Mouse (Mus musculus): ENCODE measurements at regions not wholly inside any gene's neighbourhood (a gene's known extent, or its start where the extent isn't known, plus 50 kb on each side); places are given as distances from the start of the nearest gene placed in this dataset.
A peak's percentile ranks its signal among the peaks of the same experiment; 100 is the strongest.

DNA sequence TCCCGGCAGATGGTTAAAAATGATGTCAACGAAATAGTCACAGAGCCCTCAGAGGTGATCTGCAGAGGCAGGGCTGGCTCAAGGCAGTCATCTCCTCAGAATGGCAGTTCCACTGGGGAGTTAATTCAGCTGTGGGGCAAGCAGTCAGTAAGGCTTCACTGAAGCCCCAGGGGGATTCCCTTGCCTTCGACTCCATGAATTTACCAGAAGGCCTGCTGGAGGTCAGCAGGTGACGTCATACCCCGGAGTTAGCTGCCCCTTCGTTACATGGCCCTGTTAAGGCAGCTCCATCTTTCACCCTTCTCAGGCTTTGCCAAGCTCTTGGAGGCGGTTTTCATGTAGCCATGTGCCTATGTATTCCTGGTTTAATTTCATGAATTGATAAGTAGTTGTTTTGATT is 178.6 kb downstream of the Fam43a start:
- no peak overlapping the region for H3K9ac ChIP-seq (ENCODE audit: low read depth, low read length)
- no peak for DNase-seq (ENCODE audit: low spot score)
- no peaks in the 10 kb centered on the region for H3K36me3 ChIP-seq (ENCODE audit: control insufficient read depth, insufficient read depth, low read length)
- H3K27ac ChIP-seq (replicated peaks; ENCODE audit: low read depth, low read length), result no peak overlapping the region
- H3K27me3 ChIP-seq (replicated peaks; ENCODE audit: control insufficient read depth, insufficient read depth, low read length), result no peaks in the 10 kb centered on the region
- ATAC-seq (ENCODE audit: low read depth), result no peak
- H3K4me3 ChIP-seq (ENCODE audit: low read depth, low read length), result no peak overlapping the region
- 40% methylated on average over 7 of the region's 7 CpGs for WGBS
- H3K4me2 ChIP-seq (ENCODE audit: low read depth, low read length), result no peak overlapping the region
- H3K4me1 ChIP-seq (ENCODE audit: control insufficient read depth, insufficient read depth, low read length), result peaks cover 27% of the 10 kb centered on the region
- H3K9me3 ChIP-seq (ENCODE audit: control insufficient read depth, low read length), result no peaks in the 10 kb centered on the region

DNA sequence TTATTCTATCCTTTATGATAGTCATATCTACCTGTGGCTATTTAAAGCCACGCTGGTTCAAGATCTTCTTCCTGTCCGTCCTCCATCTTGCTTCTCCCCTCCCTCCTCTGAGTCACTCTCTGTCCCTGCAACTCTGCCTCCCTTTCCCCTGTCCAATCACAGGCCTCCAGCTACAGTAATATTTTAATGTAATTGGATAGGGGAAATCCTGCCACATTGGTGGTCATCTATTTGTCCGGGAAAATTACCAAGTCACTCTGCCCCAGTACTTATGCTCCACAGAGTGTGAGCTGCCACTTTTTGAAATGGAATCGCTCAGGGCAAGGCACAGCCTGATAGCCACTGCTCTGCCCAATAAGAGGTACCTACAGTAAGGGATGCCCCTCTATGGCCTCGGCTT is 179.4 kb downstream of the Fam43a start:
- H3K36me3 ChIP-seq (ENCODE audit: control insufficient read depth, insufficient read depth, low read length), result no peaks in the 10 kb centered on the region

DNA sequence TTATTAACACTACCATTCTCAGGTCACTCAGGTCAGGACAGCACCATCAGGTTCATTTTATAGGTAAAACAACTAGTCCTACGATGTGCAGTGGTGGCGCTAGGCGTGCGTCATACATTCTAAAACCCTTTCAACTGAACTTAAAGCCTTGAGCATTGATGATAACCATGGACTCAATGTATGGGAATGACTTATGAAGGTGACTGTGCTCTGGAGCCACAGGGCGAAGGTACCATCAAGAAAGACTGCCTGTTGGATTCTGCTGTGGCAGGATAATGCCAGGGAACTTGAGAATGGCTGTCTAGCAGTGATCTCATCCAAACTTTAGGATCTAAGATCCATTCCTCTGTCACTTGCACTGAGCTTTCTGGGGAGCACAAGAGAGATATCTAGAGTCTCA is 184.7 kb downstream of the Fam43a start:
- no peak for ATAC-seq (ENCODE audit: low read depth)
- peaks cover 10% of the 10 kb centered on the region for H3K4me1 ChIP-seq (ENCODE audit: control insufficient read depth, insufficient read depth, low read length)
- DNase-seq (ENCODE audit: low spot score), result no peak
- no peak overlapping the region for H3K4me2 ChIP-seq (ENCODE audit: low read depth, low read length)
- WGBS, result 94% methylated on average over 5 of the region's 5 CpGs
- no peaks in the 10 kb centered on the region for H3K9me3 ChIP-seq (ENCODE audit: control insufficient read depth, low read length)
- no peak overlapping the region for H3K27ac ChIP-seq (replicated peaks; ENCODE audit: low read depth, low read length)
- no peaks in the 10 kb centered on the region for H3K27me3 ChIP-seq (replicated peaks; ENCODE audit: control insufficient read depth, insufficient read depth, low read length)
- H3K4me3 ChIP-seq (ENCODE audit: low read depth, low read length), result no peak overlapping the region
- no peaks in the 10 kb centered on the region for H3K36me3 ChIP-seq (ENCODE audit: control insufficient read depth, insufficient read depth, low read length)
- H3K9ac ChIP-seq (ENCODE audit: low read depth, low read length), result no peak overlapping the region

More for the DNA sequence above, 179.4 kb downstream of the Fam43a start:
- Histone ChIP-seq H3K27me3 (replicated peaks; ENCODE audit: control insufficient read depth, insufficient read depth, low read length) (no peaks in the 10 kb centered on the region), H3K9me3 (ENCODE audit: control insufficient read depth, low read length) (no peaks in the 10 kb centered on the region), H3K4me2 (ENCODE audit: low read depth, low read length) (no peak overlapping the region), H3K9ac (ENCODE audit: low read depth, low read length) (no peak overlapping the region), H3K27ac (replicated peaks; ENCODE audit: low read depth, low read length) (no peak overlapping the region), H3K4me1 (ENCODE audit: control insufficient read depth, insufficient read depth, low read length) (peaks cover 24% of the 10 kb centered on the region), H3K4me3 (ENCODE audit: low read depth, low read length) (no peak overlapping the region)
- 70% methylated on average over 5 of the region's 5 CpGs for WGBS
- DNase-seq (ENCODE audit: low spot score) (no peak), ATAC-seq (ENCODE audit: low read depth) (no peak)

DNA sequence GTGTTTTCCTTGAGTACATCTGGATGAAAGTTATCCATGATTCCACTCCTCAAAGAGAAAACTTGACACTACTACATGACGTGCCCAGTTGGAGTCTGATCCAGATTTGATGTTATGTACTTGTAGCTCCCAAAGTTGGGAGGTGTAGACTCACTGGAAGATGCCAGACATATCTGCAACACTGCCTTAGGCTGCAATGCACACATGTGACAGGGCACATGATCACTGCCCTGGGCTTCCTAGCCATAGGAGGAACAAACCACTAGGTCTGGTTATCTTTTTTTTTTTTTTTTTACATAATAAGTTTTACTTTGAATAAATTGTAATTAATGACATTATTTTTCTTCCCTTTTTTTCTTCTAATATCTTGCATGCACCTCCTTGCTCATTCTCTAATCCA is 185.4 kb downstream of the Fam43a start:
- DNase-seq (ENCODE audit: low spot score) (no peak), ATAC-seq (ENCODE audit: low read depth) (no peak)
- Histone ChIP-seq H3K9ac (ENCODE audit: low read depth, low read length) (no peak overlapping the region), H3K36me3 (ENCODE audit: control insufficient read depth, insufficient read depth, low read length) (no peaks in the 10 kb centered on the region), H3K4me2 (ENCODE audit: low read depth, low read length) (no peak overlapping the region), H3K4me1 (ENCODE audit: control insufficient read depth, insufficient read depth, low read length) (peaks cover 17% of the 10 kb centered on the region), H3K9me3 (ENCODE audit: control insufficient read depth, low read length) (no peaks in the 10 kb centered on the region), H3K27me3 (replicated peaks; ENCODE audit: control insufficient read depth, insufficient read depth, low read length) (no peaks in the 10 kb centered on the region), H3K4me3 (ENCODE audit: low read depth, low read length) (no peak overlapping the region), H3K27ac (replicated peaks; ENCODE audit: low read depth, low read length) (no peak overlapping the region)
- 80% methylated on average over 1 of the region's 1 CpGs for WGBS

DNA sequence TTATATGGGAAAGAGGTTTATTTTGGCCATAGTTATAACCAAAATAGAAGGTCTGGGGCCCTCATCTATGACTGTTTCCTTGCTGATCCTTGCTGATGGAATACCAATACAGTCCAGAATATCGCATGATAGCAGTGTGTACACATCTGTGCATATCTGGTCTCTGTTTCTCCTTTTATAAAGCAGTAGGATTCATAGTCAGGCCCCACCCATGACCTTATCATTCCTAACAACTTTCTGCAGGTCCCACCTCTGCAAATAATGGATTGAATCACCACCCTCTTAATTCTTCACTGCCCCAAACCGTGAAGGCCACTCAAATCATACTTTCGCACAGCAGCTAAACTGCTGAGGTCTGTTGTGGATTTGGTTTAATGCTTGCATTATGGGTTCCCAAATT is 186.5 kb downstream of the Fam43a start:
- Histone ChIP-seq H3K9ac (ENCODE audit: low read depth, low read length) (no peak overlapping the region), H3K27me3 (replicated peaks; ENCODE audit: control insufficient read depth, insufficient read depth, low read length) (no peaks in the 10 kb centered on the region), H3K27ac (replicated peaks; ENCODE audit: low read depth, low read length) (no peak overlapping the region), H3K4me3 (ENCODE audit: low read depth, low read length) (no peak overlapping the region), H3K4me1 (ENCODE audit: control insufficient read depth, insufficient read depth, low read length) (peaks cover 28% of the 10 kb centered on the region), H3K36me3 (ENCODE audit: control insufficient read depth, insufficient read depth, low read length) (no peaks in the 10 kb centered on the region), H3K4me2 (ENCODE audit: low read depth, low read length) (no peak overlapping the region), H3K9me3 (ENCODE audit: control insufficient read depth, low read length) (no peaks in the 10 kb centered on the region)
- 80% methylated on average over 3 of the region's 3 CpGs for WGBS
- DNase-seq (ENCODE audit: low spot score) (no peak), ATAC-seq (ENCODE audit: low read depth) (no peak)

DNA sequence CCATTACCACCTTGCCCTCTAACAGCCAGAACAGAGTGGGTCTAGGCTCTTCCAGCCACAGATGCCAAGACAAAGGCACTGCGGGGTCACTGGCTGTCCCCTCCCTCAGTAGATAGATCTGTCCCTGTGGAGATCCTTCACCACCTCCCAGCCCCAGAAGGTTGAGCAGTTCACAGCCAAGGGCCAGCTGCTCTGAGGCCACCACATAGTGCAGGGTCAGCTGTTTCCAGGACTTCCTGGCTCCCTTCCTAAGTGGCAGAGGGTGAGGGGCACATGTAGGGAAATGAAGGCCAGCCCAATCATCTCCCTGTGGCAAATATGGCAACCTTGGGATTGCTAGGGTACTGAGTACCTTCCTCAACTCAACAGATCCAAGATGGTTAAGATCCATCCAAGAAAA is 187.8 kb downstream of the Fam43a start:
- 82% methylated on average over 1 of the region's 1 CpGs for WGBS
- peaks cover 30% of the 10 kb centered on the region for H3K4me1 ChIP-seq (ENCODE audit: control insufficient read depth, insufficient read depth, low read length)
- H3K4me2 ChIP-seq (ENCODE audit: low read depth, low read length), result no peak overlapping the region
- no peaks in the 10 kb centered on the region for H3K36me3 ChIP-seq (ENCODE audit: control insufficient read depth, insufficient read depth, low read length)
- DNase-seq (ENCODE audit: low spot score), result no peak
- H3K27me3 ChIP-seq (replicated peaks; ENCODE audit: control insufficient read depth, insufficient read depth, low read length), result no peaks in the 10 kb centered on the region
- no peaks in the 10 kb centered on the region for H3K9me3 ChIP-seq (ENCODE audit: control insufficient read depth, low read length)
- no peak for ATAC-seq (ENCODE audit: low read depth)
- H3K9ac ChIP-seq (ENCODE audit: low read depth, low read length), result no peak overlapping the region
- H3K4me3 ChIP-seq (ENCODE audit: low read depth, low read length), result no peak overlapping the region
- no peak overlapping the region for H3K27ac ChIP-seq (replicated peaks; ENCODE audit: low read depth, low read length)

DNA sequence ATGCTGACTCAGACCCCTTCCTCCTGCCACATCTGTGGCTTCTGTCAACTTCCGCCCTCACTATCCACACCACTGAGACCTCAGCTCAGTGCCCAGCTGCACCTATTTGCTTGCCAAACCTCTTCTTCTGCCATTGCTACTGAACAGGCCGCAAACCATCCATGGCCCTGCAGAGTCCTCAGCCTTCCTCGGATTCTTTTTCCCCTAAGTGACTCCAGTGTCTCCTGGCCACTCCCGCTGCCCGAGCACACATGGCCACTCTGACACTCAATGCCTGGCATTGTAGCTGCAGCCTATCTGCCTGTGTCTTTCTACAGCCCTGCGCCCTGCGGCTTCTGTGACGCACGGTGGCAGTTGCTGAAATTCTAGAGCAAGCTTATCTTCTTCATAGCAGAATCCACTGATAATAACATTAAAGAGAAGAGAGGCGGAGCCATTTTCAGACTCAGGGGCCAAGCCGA is 188.8 kb downstream of the Fam43a start:
- H3K9ac ChIP-seq (ENCODE audit: low read depth, low read length), result no peak overlapping the region
- no peak overlapping the region for H3K4me3 ChIP-seq (ENCODE audit: low read depth, low read length)
- no peak overlapping the region for H3K4me2 ChIP-seq (ENCODE audit: low read depth, low read length)
- ATAC-seq (ENCODE audit: low read depth) (no peak), DNase-seq (ENCODE audit: low spot score) (no peak)
- WGBS, result 77% methylated on average over 11 of the region's 11 CpGs
- H3K4me1 ChIP-seq (ENCODE audit: control insufficient read depth, insufficient read depth, low read length), result peaks cover 30% of the 10 kb centered on the region
- no peak overlapping the region for H3K27ac ChIP-seq (replicated peaks; ENCODE audit: low read depth, low read length)
- no peaks in the 10 kb centered on the region for H3K36me3 ChIP-seq (ENCODE audit: control insufficient read depth, insufficient read depth, low read length)
- H3K9me3 ChIP-seq (ENCODE audit: control insufficient read depth, low read length), result no peaks in the 10 kb centered on the region
- H3K27me3 ChIP-seq (replicated peaks; ENCODE audit: control insufficient read depth, insufficient read depth, low read length), result no peaks in the 10 kb centered on the region

DNA sequence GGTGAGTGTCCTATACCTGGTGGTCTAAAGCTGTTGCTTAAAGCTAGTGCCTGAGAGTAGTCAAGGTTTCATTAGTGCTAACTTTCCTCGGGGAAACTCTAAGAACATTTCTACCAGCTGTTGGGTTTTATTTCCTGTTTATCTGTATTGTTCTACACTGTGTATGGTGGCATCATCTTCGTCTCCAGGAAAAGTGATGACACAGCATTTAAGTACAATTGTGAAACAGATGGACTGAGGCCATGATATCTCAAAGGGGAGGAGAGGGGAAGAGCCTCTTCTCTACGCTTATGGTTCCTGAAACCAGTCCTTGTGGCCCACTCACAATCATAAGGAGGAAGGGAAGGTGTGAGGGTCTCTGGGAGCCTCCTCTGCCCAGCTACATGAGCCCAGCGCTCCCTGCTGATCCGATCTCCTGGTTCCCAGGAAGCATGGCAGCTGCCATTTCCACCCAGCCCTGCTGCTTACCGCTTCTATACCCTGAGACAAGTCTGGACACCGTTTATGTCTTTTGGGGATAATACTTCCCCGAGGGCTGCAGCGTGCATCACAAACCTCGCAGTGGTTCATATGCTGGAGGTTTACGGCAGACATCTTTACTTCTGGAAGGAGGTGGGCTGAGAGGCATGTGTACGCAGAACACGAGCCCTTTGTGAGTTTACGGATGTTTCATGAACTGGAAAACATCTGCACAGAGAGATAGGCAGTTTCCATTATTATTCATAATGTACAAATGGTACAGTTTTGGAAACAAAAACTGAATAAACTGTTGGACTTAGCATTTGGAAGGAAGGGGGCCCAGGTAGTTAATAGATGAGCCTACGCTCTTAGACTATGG is 189.6 kb downstream of the Fam43a start:
- ATAC-seq (ENCODE audit: low read depth), result no peak
- Histone ChIP-seq H3K36me3 (ENCODE audit: control insufficient read depth, insufficient read depth, low read length) (no peaks in the 10 kb centered on the region), H3K4me2 (ENCODE audit: low read depth, low read length) (no peak overlapping the region), H3K27me3 (replicated peaks; ENCODE audit: control insufficient read depth, insufficient read depth, low read length) (no peaks in the 10 kb centered on the region), H3K4me1 (ENCODE audit: control insufficient read depth, insufficient read depth, low read length) (peaks cover 30% of the 10 kb centered on the region), H3K4me3 (ENCODE audit: low read depth, low read length) (no peak overlapping the region), H3K9me3 (ENCODE audit: control insufficient read depth, low read length) (no peaks in the 10 kb centered on the region), H3K9ac (ENCODE audit: low read depth, low read length) (no peak overlapping the region), H3K27ac (replicated peaks; ENCODE audit: low read depth, low read length) (no peak overlapping the region)
- WGBS, result 76% methylated on average over 15 of the region's 15 CpGs
- no peak for DNase-seq (ENCODE audit: low spot score)

DNA sequence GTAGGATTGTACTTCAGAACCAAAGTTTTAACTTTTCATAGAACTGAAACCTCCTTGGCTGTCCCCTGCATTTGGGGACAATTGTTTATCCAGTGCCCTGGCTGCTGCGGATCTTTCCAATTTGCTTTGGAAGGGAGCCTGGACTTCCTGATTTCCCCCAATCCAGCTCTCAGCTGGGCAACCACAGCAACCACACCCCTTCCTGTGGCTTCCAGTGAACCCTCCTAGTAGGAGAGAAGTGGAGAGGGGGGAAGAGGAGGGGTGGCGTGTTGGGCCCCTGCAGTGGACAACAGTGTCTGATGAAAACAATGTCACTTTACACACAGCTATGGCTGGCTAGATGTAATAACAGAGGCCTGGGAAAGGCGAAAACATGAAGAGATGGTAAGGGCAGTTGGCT is 190.5 kb downstream of the Fam43a start:
- no peaks in the 10 kb centered on the region for H3K36me3 ChIP-seq (ENCODE audit: control insufficient read depth, insufficient read depth, low read length)
- peak overlapping the region; percentile 22; the same call in 1 of the 2 replicates for H3K4me2 ChIP-seq (ENCODE audit: low read depth, low read length)
- H3K9me3 ChIP-seq (ENCODE audit: control insufficient read depth, low read length), result no peaks in the 10 kb centered on the region
- peak; percentile 63; the same call in 1 of the 2 replicates for ATAC-seq (ENCODE audit: low read depth)
- H3K9ac ChIP-seq (ENCODE audit: low read depth, low read length), result 0 out of 2 replicates have a peak overlapping the region, but pooled peaks have one; percentile 11
- H3K27ac ChIP-seq (replicated peaks; ENCODE audit: low read depth, low read length), result peak overlapping the region; percentile 71
- 33% methylated on average over 3 of the region's 3 CpGs for whole genome bisulfite sequencing
- H3K4me1 ChIP-seq (ENCODE audit: control insufficient read depth, insufficient read depth, low read length), result peaks cover 30% of the 10 kb centered on the region
- H3K4me3 ChIP-seq (ENCODE audit: low read depth, low read length), result no peak overlapping the region
- DNase-seq (ENCODE audit: low spot score), result peak; percentile 74
- H3K27me3 ChIP-seq (replicated peaks; ENCODE audit: control insufficient read depth, insufficient read depth, low read length), result no peaks in the 10 kb centered on the region
